Mouse (Mus musculus): Measurements from ENCODE around the gene Cox17.

- TF ChIP-seq CTCF (IDR thresholded peaks at IDR 0.05; ENCODE audit: borderline replicate concordance, insufficient read depth, low read depth, low read length) (no peak), POLR2A (IDR thresholded peaks at IDR 0.05; ENCODE audit: borderline replicate concordance, insufficient read depth, low read length) (no peak)
These were observed 39.6 kb upstream of the Cox17 start for GRCm38 (mm10) chr16:38307221-38307605.

All from cerebellum, adult 2 months (tissue).